21 mouse cellular contexts compared by ENCODE assay signal in genomic region chr10:40307826-40308583, GRCm38 (mm10). TPM values are rescaled to one million over a fixed set of nuclear protein-coding genes. Genes with fewer than 3 reads are reported as not detected.
DNase-seq lines count a peak whose midpoint lies in the region; ATAC-seq and TF ChIP-seq lines count a peak whose summit lies in the region.
"Had no signal": no experiment of that assay in that cellular context is flagged by ENCODE, and none has a peak within 500 bp of the region (broad histone marks: within the 10 kb centered on the region; RNA-seq: fewer than 3 reads in every experiment).

No protein-coding gene starts in this region.

- no peak for ATAC-seq in heart, embryonic 12.5 days (ENCODE audit: insufficient number of reproducible peaks, low FRiP score)
- 0 out of 2 replicates have a peak, but pooled peaks have one; percentile 47 for ATAC-seq in lung, embryonic 14.5 days (ENCODE audit: insufficient read depth)
- ATAC-seq in erythroid progenitor cell, adult 5-6 weeks (replicated peaks; ENCODE audit: low FRiP score, poor library complexity, severe bottlenecking): no peak
- ATAC-seq: forebrain, embryonic 13.5 days; forebrain, postnatal 0 days; intestine, embryonic 15.5 days had no signal

- peak; percentile 56 for DNase-seq in heart, adult 11 months
- DNase-seq in lung, embryonic 14.5 days: peak; percentile 24
- no peak for DNase-seq in lung, adult 2 months
- DNase-seq in CH12.LX (ENCODE audit: extremely low read depth) (no peak), ZHBTc4 (ENCODE audit: low read depth, low spot score) (peak; percentile 53)
- DNase-seq in thymus, adult 18-20 months: no peak
- DNase-seq: adrenal gland, postnatal 10 days; cerebellum, adult 11 months; cerebellum, adult 8-10 months; cerebellum, postnatal 14 days; forebrain, postnatal 0 days; heart, adult 2 months had no signal

- no peak for TF ChIP-seq CTCF in lung, embryonic 14.5 days (IDR thresholded peaks at IDR 0.05; ENCODE audit: low read depth)
- no peak for TF ChIP-seq CTCF in lung, adult 2 months (IDR thresholded peaks at IDR 0.05; ENCODE audit: insufficient read depth, low read length)
- no peak for TF ChIP-seq CTCF in CH12.LX (conservative IDR thresholded peaks at IDR 0.05 in 1 of 2, IDR thresholded peaks at IDR 0.05 in 1 of 2; ENCODE audit: low read depth in 2 of 2, low read length in 2 of 2)

- H3K4me2 ChIP-seq in heart, embryonic 12.5 days: no peak overlapping the region
- no peak overlapping the region for H3K4me2 ChIP-seq in lung, embryonic 14.5 days
- no peak overlapping the region for H3K4me2 ChIP-seq in CH12.LX (ENCODE audit: insufficient read depth, low read depth, poor library complexity, severe bottlenecking)
- H3K4me2 ChIP-seq: embryonic facial prominence, embryonic 13.5 days; forebrain, embryonic 13.5 days; heart, embryonic 11.5 days; hindbrain, embryonic 14.5 days; intestine, embryonic 15.5 days had no signal

- H3K4me3 ChIP-seq in heart, embryonic 12.5 days: no peak overlapping the region
- H3K4me3 ChIP-seq in lung, embryonic 14.5 days (ENCODE audit: low read depth, low read length): no peak overlapping the region
- no peak overlapping the region for H3K4me3 ChIP-seq in lung, adult 2 months (replicated peaks; ENCODE audit: extremely low read depth, low read depth, low read length)
- no peak overlapping the region for H3K4me3 ChIP-seq in CH12.LX (replicated peaks in 1 of 3; ENCODE audit: low read depth in 2 of 3, low read length in 2 of 3, poor library complexity in 1 of 3)
- H3K4me3 ChIP-seq: embryonic facial prominence, embryonic 13.5 days; forebrain, embryonic 13.5 days; heart, adult 2 months; hindbrain, embryonic 10.5 days; intestine, embryonic 15.5 days had no signal

- H3K27me3 ChIP-seq in heart, embryonic 12.5 days (replicated peaks): no peaks in the 10 kb centered on the region
- no peaks in the 10 kb centered on the region for H3K27me3 ChIP-seq in lung, embryonic 14.5 days (ENCODE audit: insufficient read depth, low read length)
- peaks cover 13% of the 10 kb centered on the region for H3K27me3 ChIP-seq in CH12.LX (replicated peaks)
- H3K27me3 ChIP-seq: embryonic facial prominence, embryonic 13.5 days; forebrain, embryonic 13.5 days; intestine, embryonic 15.5 days had no signal

- no peak for TF ChIP-seq RAD21 in CH12.LX (IDR thresholded peaks at IDR 0.05; ENCODE audit: low read depth, low read length)

- peaks cover 17% of the 10 kb centered on the region for H3K4me1 ChIP-seq in heart, embryonic 12.5 days (replicated peaks)
- no peaks in the 10 kb centered on the region for H3K4me1 ChIP-seq in lung, embryonic 14.5 days (ENCODE audit: insufficient read depth)
- H3K4me1 ChIP-seq in lung, adult 2 months (ENCODE audit: control insufficient read depth, insufficient read depth, low read length): no peaks in the 10 kb centered on the region
- H3K4me1 ChIP-seq in CH12.LX (ENCODE audit: control insufficient read depth in 1 of 2, insufficient read depth in 2 of 2): peaks cover 8 to 13% of the 10 kb centered on the region in 2 experiments
- H3K4me1 ChIP-seq: embryonic facial prominence, embryonic 13.5 days; forebrain, embryonic 13.5 days; intestine, embryonic 15.5 days had no signal

- in situ Hi-C loops in CH12.LX (cut with MboI; ENCODE audit: low pct_ligation_motif_present, low pct_unique_long_range_greater_than_20kb, low sequenced_read_pairs): no loop called here

- 63% methylated on average over 4 of the region's 4 CpGs for WGBS in heart, embryonic 12.5 days
- WGBS in lung, embryonic 14.5 days: 52% methylated on average over 4 of the region's 4 CpGs
- WGBS in lung, adult 2 months: 51% methylated on average over 4 of the region's 4 CpGs

- H3K9ac ChIP-seq in heart, embryonic 12.5 days: no peak overlapping the region
- H3K9ac ChIP-seq in lung, embryonic 14.5 days: no peak overlapping the region
- H3K9ac ChIP-seq in CH12.LX (ENCODE audit: insufficient read depth, low read depth): no peak overlapping the region
- H3K9ac ChIP-seq: embryonic facial prominence, embryonic 13.5 days; forebrain, embryonic 13.5 days; forebrain, postnatal 0 days; hindbrain, embryonic 14.5 days; intestine, embryonic 15.5 days had no signal

- no peak overlapping the region for H3K27ac ChIP-seq in heart, embryonic 12.5 days (ENCODE audit: poor library complexity, severe bottlenecking)
- no peak overlapping the region for H3K27ac ChIP-seq in lung, embryonic 14.5 days (ENCODE audit: low read depth)
- no peak overlapping the region for H3K27ac ChIP-seq in CH12.LX (ENCODE audit: insufficient read depth, low read depth)
- H3K27ac ChIP-seq: embryonic facial prominence, embryonic 13.5 days; forebrain, embryonic 13.5 days; heart, adult 2 months; hindbrain, embryonic 10.5 days; hindbrain, embryonic 14.5 days; intestine, embryonic 15.5 days had no signal

- dilution Hi-C loops in CH12.LX (cut with MboI; ENCODE audit: extremely low pct_ligation_motif_present, extremely low pct_unique_long_range_greater_than_20kb, low sequenced_read_pairs): no loop called here

- H3K9me3 ChIP-seq in heart, embryonic 12.5 days (replicated peaks): 0 out of 2 replicates have a peak, but pooled peaks cover 3% of the 10 kb centered on the region
- peaks cover 4% of the 10 kb centered on the region; the same call in 1 of the 2 replicates for H3K9me3 ChIP-seq in lung, embryonic 14.5 days (ENCODE audit: low read depth, low read length)
- H3K9me3 ChIP-seq in CH12.LX (replicated peaks; ENCODE audit: low read length): peaks cover 10% of the 10 kb centered on the region
- H3K9me3 ChIP-seq: intestine, embryonic 15.5 days had no signal

- no peaks in the 10 kb centered on the region for H3K79me2 ChIP-seq in CH12.LX (replicated peaks; ENCODE audit: control insufficient read depth, extremely low read depth, insufficient read depth, poor library complexity, severe bottlenecking)

- no peak for TF ChIP-seq EP300 in CH12.LX (IDR thresholded peaks at IDR 0.05; ENCODE audit: low read length)

- no peaks in the 10 kb centered on the region for H3K36me3 ChIP-seq in heart, embryonic 12.5 days
- no peaks in the 10 kb centered on the region for H3K36me3 ChIP-seq in lung, embryonic 14.5 days (ENCODE audit: insufficient read depth)
- H3K36me3 ChIP-seq in CH12.LX (replicated peaks in 1 of 2; ENCODE audit: control insufficient read depth in 1 of 2, insufficient read depth in 1 of 2, low read length in 1 of 2): no peaks in the 10 kb centered on the region
- H3K36me3 ChIP-seq: embryonic facial prominence, embryonic 13.5 days; G1E; hindbrain, embryonic 10.5 days; intestine, embryonic 15.5 days had no signal

- TF ChIP-seq POLR2A in lung, adult 2 months (IDR thresholded peaks at IDR 0.05; ENCODE audit: borderline replicate concordance, extremely low read depth, low read depth, low read length): no peak
- no peak for TF ChIP-seq POLR2A in CH12.LX (IDR thresholded peaks at IDR 0.05; ENCODE audit: low read depth, low read length)

TF ChIP-seq in CH12.LX, 34 proteins besides CTCF, POLR2A, EP300 and RAD21:
- peak; percentile 77 for TF ChIP-seq TBP (conservative IDR thresholded peaks at IDR 0.05; ENCODE audit: low read depth, low read length)
- TF ChIP-seq GABPA (IDR thresholded peaks at IDR 0.05; ENCODE audit: insufficient replicate concordance, low read depth, low read length): no peak
- 0 out of 2 replicates have a peak, but pooled peaks have one; percentile 40 for TF ChIP-seq UBTF (IDR thresholded peaks at IDR 0.05; ENCODE audit: low read depth, low read length)

RNA-seq across cellular contexts. Expression of gene Amd1, which starts 6.0 kb away (rescaled TPM):
- 47.1 and 51.9 TPM in 2 replicates for polyA plus RNA-seq in heart, embryonic 12.5 days (2016; fragmentation: Nextera tagmentation; extraction: Ambion mirVana)
- 78.7 and 82.0 TPM in 2 replicates for polyA plus RNA-seq in lung, embryonic 14.5 days (2014; fragmentation: Nextera tagmentation; extraction: Ambion mirVana)
- 6.2 and 14.9 TPM in 2 replicates for polyA plus RNA-seq in lung, adult 2 months (2012; rRNA removed)
- total RNA-seq in CH12.LX (2012; rRNA removed): 88.3 and 133 TPM in 2 replicates
- 266 and 267 TPM in 2 replicates for total RNA-seq in CH12.LX (2014; rRNA removed)
- polyA plus RNA-seq in CH12.LX (2012; ENCODE audit: insufficient read length, low read depth): 128 and 165 TPM in 2 replicates
- total RNA-seq in erythroid progenitor cell, adult 5-6 weeks (2015; ENCODE audit: low replicate concordance): 80.7 and 121 TPM in 2 replicates
- 79.4 and 101 TPM in 2 replicates for total RNA-seq in erythroid progenitor cell, adult 5-6 weeks (2017; ENCODE audit: low replicate concordance)

RNA-seq across cellular contexts. Expression of gene Cdk19, which starts 31.4 kb away (rescaled TPM):
- polyA plus RNA-seq in heart, embryonic 12.5 days (2016; fragmentation: Nextera tagmentation; extraction: Ambion mirVana): 9.5 and 11.2 TPM in 2 replicates
- polyA plus RNA-seq in lung, embryonic 14.5 days (2014; fragmentation: Nextera tagmentation; extraction: Ambion mirVana): 10.6 and 11.6 TPM in 2 replicates
- polyA plus RNA-seq in lung, adult 2 months (2012; rRNA removed): 10.9 and 21.5 TPM in 2 replicates
- total RNA-seq in CH12.LX (2012; rRNA removed) (2.0 and 3.3 TPM in 2 replicates), CH12.LX (2014; rRNA removed) (4.7 and 4.8 TPM in 2 replicates)
- polyA plus RNA-seq in CH12.LX (2012; ENCODE audit: insufficient read length, low read depth): 3.4 and 4.0 TPM in 2 replicates
- 31.4 and 36.9 TPM in 2 replicates for total RNA-seq in erythroid progenitor cell, adult 5-6 weeks (2015; ENCODE audit: low replicate concordance)
- total RNA-seq in erythroid progenitor cell, adult 5-6 weeks (2017; ENCODE audit: low replicate concordance): 30.5 and 34.6 TPM in 2 replicates

RNA-seq across cellular contexts. Expression of gene Gtf3c6, which starts 50.1 kb away (rescaled TPM):
- polyA plus RNA-seq in heart, embryonic 12.5 days (2016; fragmentation: Nextera tagmentation; extraction: Ambion mirVana): 90.6 and 92.3 TPM in 2 replicates
- polyA plus RNA-seq in lung, embryonic 14.5 days (2014; fragmentation: Nextera tagmentation; extraction: Ambion mirVana): 108 and 112 TPM in 2 replicates
- 3.5 and 6.3 TPM in 2 replicates for polyA plus RNA-seq in lung, adult 2 months (2012; rRNA removed)
- total RNA-seq in CH12.LX (2012; rRNA removed) (32.5 and 49.3 TPM in 2 replicates), CH12.LX (2014; rRNA removed) (30.8 and 32.7 TPM in 2 replicates)
- polyA plus RNA-seq in CH12.LX (2012; ENCODE audit: insufficient read length, low read depth): 107 and 135 TPM in 2 replicates
- total RNA-seq in erythroid progenitor cell, adult 5-6 weeks (2015; ENCODE audit: low replicate concordance): 14.3 and 19.8 TPM in 2 replicates
- total RNA-seq in erythroid progenitor cell, adult 5-6 weeks (2017; ENCODE audit: low replicate concordance): 7.4 and 38.7 TPM in 2 replicates

Comparison
In these comparisons a context has a peak if more than half of its experiments do, and no peak if none do; other contexts are left out.
1. DNase-seq: peak in heart, adult 11 months (single experiment), lung, embryonic 14.5 days (single experiment) and ZHBTc4 (single experiment); none in lung, adult 2 months (single experiment), CH12.LX (single experiment) and thymus, adult 18-20 months (0 of 2).
2. RNA of gene Gtf3c6, which starts 50.1 kb away (polyA plus RNA-seq): 108 to 112 TPM in lung, embryonic 14.5 days, 107 to 135 TPM in CH12.LX and 90.6 to 92.3 TPM in heart, embryonic 12.5 days; 3.5 to 6.3 TPM in lung, adult 2 months; every median in the first group is over 10 times any median in the second.